Mouse (Mus musculus) heart, adult 2 months (tissue): ENCODE results near the gene Ppard.

Source experiments
- CTCF ChIP-seq: fragments of 200-600 bp; IDR thresholded peaks from 2 replicates; pipeline ENCODE4 v1.8.1; 2022; ENCODE audit warnings: antibody characterized with exemption, mild to moderate bottlenecking, moderate library complexity
- POLR2A ChIP-seq: fragments of 200-500 bp; IDR thresholded peaks from 2 replicates; pipeline ENCODE4 v1.6.1; 2011; ENCODE audit warnings: mild to moderate bottlenecking, low read depth, low read length, control low read depth; ENCODE audit not compliant: insufficient read depth

DNA sequence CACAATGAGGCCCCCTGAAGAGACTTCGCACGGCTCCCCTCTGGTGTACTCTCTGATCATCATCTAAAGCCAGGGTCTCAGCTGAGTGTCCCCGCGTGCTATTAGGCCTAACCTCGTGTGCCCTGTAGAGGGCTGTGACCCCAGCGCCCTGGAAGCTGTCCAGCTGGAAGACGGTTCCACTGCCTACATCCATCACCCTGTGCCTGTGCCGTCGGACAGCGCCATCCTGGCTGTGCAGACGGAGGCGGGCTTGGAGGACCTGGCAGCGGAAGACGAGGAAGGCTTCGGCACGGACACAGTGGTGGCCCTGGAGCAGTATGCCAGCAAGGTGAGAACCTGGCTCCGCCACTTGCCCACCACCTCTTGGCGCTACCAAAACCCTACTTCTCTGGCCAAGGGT is 34.9 kb upstream of the Ppard start:
- no peak for TF ChIP-seq CTCF
- no peak for TF ChIP-seq POLR2A
